Mouse (Mus musculus): Measurements from ENCODE around the gene Paf1. TPM values are rescaled to one million over a fixed set of nuclear protein-coding genes. Genes with fewer than 3 reads are reported as not detected.
A peak's percentile ranks its signal among the peaks of the same experiment; 100 is the strongest.
"Not testable (repeated sequence)": the region's sequence is repeated elsewhere in the genome, so short reads cannot be mapped to it uniquely, and the experiment has no call there.

Paf1 gene
- polyA plus RNA-seq, 1 experiment: 102 TPM

DNA sequence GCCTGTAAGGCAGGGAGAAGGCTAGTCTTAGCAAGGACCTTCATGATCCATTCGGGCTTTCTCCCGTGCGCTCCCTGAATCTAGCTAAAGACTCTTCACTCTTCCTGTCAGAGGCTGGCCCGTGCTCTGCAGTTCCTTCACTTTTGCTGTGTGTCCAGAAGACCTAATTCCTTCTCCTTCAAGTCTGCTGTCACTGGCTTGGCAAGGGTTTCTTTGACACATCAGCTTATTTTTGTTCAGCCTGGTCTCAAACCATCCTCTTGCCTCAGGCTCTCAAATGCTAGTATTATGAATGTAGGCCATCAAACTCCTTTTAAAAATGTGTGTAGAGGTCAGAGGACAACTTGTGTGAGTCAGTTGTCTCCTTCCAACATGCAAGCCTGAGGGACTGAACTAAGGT lies 9.1 kb upstream of the Paf1 start:
- Histone ChIP-seq H3K4me3 (ENCODE audit: insufficient read depth, low read length) (peak overlapping the region; percentile 18), H3K27ac (ENCODE audit: insufficient read depth, low read depth, low read length) (peak overlapping the region; percentile 99), H3K4me1 (ENCODE audit: control insufficient read depth, insufficient read depth, low read length) (peaks cover 41% of the 10 kb centered on the region)
- TF ChIP-seq CTCF (IDR thresholded peaks at IDR 0.05; ENCODE audit: low read depth, low read length): no peak

DNA sequence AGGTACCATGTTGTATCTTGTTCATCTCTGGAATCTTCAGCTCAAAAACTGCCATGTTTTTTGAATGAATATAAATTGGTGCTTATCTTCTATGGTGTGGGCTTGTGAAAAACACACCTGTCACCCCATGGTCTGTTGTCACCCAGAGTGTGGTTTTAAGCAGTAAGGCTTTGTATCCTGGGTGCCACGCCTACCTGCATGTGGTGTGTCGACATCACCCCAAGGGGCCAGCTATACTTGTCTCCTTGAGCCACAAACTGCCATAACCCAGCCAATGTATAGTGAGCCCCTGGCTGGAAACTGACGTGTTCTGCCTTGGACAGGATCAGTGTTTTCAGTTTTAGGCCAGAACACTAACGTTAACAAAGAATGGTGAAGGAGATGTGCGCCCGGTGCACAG lies 8.6 kb upstream of the Paf1 start:
- Histone ChIP-seq H3K27ac (ENCODE audit: insufficient read depth, low read depth, low read length) (peak overlapping the region; percentile 99), H3K4me1 (ENCODE audit: control insufficient read depth, insufficient read depth, low read length) (peaks cover 41% of the 10 kb centered on the region), H3K4me3 (ENCODE audit: insufficient read depth, low read length) (no peak overlapping the region)
- TF ChIP-seq CTCF (IDR thresholded peaks at IDR 0.05; ENCODE audit: low read depth, low read length) (no peak), POLR2A (IDR thresholded peaks at IDR 0.05; ENCODE audit: borderline replicate concordance, low read depth, low read length) (no peak)

DNA sequence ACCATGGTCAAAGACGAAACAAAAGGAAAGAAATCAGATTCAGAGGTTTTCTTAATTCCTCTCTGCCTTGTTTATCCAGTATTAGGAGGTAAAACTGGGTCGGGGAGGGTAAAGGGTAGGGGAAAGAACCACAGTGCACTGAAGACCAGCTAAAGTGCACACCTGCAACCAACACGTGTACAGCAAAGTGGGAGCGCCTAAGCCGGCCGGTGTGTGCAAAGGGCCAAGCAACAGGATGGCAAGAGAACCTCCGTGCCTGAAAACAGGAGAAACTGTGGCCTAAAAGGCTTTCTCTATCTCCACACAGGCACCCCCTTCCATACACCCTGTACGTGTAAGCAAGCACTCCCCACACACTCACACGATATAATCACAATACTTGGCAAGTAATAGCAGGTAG lies 7.6 kb upstream of the Paf1 start:
- peaks cover 42% of the 10 kb centered on the region for H3K4me1 ChIP-seq (ENCODE audit: control insufficient read depth, insufficient read depth, low read length)
- peak overlapping the region; percentile 99 for H3K27ac ChIP-seq (ENCODE audit: insufficient read depth, low read depth, low read length)
- no peak for TF ChIP-seq POLR2A (IDR thresholded peaks at IDR 0.05; ENCODE audit: borderline replicate concordance, low read depth, low read length)
- TF ChIP-seq CTCF (IDR thresholded peaks at IDR 0.05; ENCODE audit: low read depth, low read length): no peak
- no peak overlapping the region for H3K4me3 ChIP-seq (ENCODE audit: insufficient read depth, low read length)

DNA sequence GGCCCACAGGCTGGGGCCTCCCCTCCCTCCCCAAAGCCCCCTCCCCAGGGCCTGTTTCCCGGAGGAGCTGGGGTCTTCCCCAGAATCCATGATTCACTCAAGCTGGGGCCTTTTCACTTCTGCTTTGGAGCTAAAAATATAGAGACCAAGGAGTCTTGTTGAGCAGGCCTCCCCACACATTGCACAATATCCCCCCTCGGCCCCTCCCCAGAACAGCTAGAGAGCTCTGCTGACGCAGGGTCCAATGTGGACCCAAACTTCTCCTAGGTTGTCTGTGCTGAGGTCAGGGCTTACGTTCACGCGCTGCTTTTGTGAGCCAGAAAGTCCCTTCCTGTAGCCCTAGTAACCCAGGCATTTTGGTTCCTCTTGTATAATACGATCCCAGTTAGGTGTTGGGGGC lies 6.7 kb upstream of the Paf1 start:
- Histone ChIP-seq H3K27ac (ENCODE audit: insufficient read depth, low read depth, low read length) (peak overlapping the region; percentile 100), H3K4me3 (ENCODE audit: insufficient read depth, low read length) (peak overlapping the region; percentile 46), H3K4me1 (ENCODE audit: control insufficient read depth, insufficient read depth, low read length) (peaks cover 42% of the 10 kb centered on the region)
- no peak for TF ChIP-seq CTCF (IDR thresholded peaks at IDR 0.05; ENCODE audit: low read depth, low read length)

DNA sequence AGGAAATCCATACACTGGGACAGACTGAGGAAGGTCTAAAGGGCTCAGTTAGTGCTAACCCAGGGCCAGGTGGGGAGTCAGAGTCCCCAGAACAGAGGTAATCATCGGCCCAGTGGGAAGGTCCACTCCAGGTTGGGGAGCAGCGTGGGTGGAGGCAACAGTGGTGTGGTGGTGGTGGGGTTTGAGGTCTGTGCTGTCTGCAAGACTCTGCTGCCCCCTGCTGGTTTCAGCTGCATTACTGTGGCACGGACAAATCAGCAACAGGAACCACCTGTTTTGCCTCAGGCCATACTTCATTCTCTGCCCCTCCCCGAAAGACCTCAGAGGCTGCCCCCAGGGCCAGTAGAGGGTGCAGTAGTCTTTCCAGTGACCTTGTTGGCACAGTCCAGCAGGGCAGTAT lies 6.3 kb upstream of the Paf1 start:
- Histone ChIP-seq H3K27ac (ENCODE audit: insufficient read depth, low read depth, low read length) (peak overlapping the region; percentile 100), H3K4me3 (ENCODE audit: insufficient read depth, low read length) (peak overlapping the region; percentile 46), H3K4me1 (ENCODE audit: control insufficient read depth, insufficient read depth, low read length) (peaks cover 45% of the 10 kb centered on the region)
- TF ChIP-seq POLR2A (IDR thresholded peaks at IDR 0.05; ENCODE audit: borderline replicate concordance, low read depth, low read length) (no peak), CTCF (IDR thresholded peaks at IDR 0.05; ENCODE audit: low read depth, low read length) (peak; percentile 74)

DNA sequence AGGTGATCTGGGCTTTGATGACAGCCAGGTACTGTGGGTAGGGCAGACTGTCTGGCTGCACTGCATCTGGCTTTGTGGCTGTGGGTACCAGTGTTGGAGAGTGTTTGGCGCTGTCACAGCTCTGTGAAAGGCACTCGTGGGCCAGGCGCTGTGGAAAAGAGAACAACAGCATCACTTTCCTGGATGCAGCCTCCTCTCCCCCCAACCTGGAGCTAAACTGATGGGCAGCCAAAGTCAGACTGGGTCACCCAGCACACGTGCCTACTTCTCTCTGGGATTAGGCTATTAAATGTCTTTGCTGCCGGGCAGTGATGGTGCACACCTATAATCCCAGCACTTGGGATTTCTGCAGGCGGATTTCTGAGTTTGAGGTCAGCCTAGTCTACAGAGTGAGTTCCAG lies 5.9 kb upstream of the Paf1 start:
- not testable (repeated sequence) for H3K4me3 ChIP-seq (ENCODE audit: insufficient read depth, low read length); H3K27ac ChIP-seq (ENCODE audit: insufficient read depth, low read depth, low read length)
- peaks cover 43% of the 10 kb centered on the region for H3K4me1 ChIP-seq (ENCODE audit: control insufficient read depth, insufficient read depth, low read length)

DNA sequence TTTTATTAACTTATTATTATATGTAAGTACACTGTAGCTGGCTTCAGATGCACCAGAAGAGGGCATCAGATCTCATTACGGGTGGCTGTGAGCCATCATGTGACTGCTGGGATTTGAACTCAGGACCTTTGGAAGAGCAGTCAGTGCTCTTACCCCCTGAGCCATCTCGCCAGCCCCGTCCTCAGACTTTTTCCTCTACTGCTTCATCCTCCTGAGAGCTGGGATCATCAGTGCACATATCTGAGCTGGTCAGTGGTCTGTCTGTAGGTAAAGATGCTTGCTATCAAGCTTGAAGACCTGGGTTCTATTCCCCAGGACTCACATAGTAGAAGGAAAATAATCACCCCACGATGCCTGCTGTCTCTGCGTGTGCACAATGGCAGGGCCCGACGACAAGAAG lies 5.4 kb upstream of the Paf1 start:
- not testable (repeated sequence) for H3K27ac ChIP-seq (ENCODE audit: insufficient read depth, low read depth, low read length); H3K4me3 ChIP-seq (ENCODE audit: insufficient read depth, low read length)
- H3K4me1 ChIP-seq (ENCODE audit: control insufficient read depth, insufficient read depth, low read length): peaks cover 41% of the 10 kb centered on the region

DNA sequence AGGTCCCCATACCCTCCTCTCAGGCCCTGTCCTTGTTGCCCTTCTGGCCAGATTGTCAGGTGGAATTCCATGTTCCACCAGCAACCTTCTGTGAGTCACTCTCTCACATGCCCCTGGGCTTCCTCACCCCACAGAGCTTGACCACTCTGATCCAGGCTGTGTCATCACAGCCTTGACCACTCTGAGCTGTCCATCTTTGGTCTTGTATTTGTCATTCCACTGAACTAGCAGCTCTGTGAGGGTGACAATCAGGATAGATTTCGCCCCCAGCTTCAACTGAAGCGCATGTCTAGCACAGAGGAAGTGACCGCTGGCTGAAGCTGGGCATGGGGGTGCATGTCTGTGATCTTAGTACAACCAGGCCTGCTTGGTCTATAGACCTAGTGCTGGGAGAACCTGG lies 2.4 kb upstream of the Paf1 start:
- H3K27ac ChIP-seq (ENCODE audit: insufficient read depth, low read depth, low read length): 0 out of 2 replicates have a peak overlapping the region, but pooled peaks have one; percentile 0
- TF ChIP-seq POLR2A (IDR thresholded peaks at IDR 0.05; ENCODE audit: borderline replicate concordance, low read depth, low read length) (no peak), CTCF (IDR thresholded peaks at IDR 0.05; ENCODE audit: low read depth, low read length) (no peak)
- peaks cover 16% of the 10 kb centered on the region for H3K4me1 ChIP-seq (ENCODE audit: control insufficient read depth, insufficient read depth, low read length)

DNA sequence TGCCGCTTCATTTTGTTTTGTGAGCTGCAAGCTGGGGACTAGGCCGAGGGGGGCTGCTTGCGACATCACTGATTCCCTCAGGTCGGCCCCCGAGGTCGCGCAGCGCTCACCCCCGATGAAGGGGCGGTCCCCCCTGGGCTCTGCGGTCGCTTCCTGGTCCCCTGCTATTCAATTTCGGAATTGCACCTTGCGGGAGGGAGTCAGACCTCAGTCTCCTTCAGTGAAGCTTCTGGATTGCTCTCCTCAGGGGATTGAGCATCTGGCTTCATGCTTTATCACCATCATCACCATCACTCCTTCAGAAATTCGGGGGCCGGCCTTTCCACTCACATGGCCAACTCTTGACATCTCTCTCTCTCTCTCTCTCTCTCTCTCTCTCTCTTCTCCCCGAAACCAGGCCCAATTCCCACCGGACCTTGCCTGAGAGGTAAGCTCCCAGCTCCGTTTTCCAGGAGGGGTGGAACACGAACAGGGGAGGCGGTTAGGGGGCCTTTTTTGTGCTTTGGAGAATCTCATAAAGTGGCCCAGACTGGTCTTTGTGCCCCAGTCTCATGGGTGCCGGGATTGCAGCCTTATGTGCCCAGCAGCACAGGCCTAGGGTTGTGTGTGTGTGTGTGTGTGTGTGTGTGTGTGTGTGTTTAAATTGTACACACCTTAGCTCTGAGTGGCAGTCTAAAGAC lies 661 bp downstream of the Paf1 start:
- Histone ChIP-seq H3K4me1 (ENCODE audit: control insufficient read depth, insufficient read depth, low read length) (peaks cover 10% of the 10 kb centered on the region), H3K4me3 (ENCODE audit: insufficient read depth, low read length) (peak overlapping the region; percentile 83), H3K27ac (ENCODE audit: insufficient read depth, low read depth, low read length) (peak overlapping the region; percentile 50)
- TF ChIP-seq POLR2A (IDR thresholded peaks at IDR 0.05; ENCODE audit: borderline replicate concordance, low read depth, low read length) (no peak), CTCF (IDR thresholded peaks at IDR 0.05; ENCODE audit: low read depth, low read length) (no peak)

More for the DNA sequence above, 2.4 kb upstream of the Paf1 start:
- H3K4me3 ChIP-seq (ENCODE audit: insufficient read depth, low read length): no peak overlapping the region

DNA sequence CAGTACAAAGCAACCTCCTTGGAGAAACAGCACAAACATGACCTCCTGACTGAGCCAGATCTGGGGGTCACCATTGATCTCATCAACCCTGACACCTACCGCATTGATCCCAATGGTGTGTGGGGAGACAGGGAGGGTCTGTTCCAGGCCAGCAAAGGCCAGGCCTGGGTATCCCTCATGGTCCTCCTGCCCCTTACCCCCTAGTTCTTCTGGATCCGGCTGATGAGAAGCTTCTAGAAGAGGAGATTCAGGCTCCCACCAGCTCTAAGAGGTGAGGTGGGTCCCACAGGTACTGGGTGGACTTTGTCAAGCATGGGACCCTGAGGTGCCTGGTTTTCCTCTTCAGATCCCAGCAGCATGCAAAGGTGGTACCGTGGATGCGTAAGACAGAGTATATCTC lies 2.7 kb downstream of the Paf1 start:
- no peak overlapping the region for H3K27ac ChIP-seq (ENCODE audit: insufficient read depth, low read depth, low read length)
- peaks cover 7% of the 10 kb centered on the region for H3K4me1 ChIP-seq (ENCODE audit: control insufficient read depth, insufficient read depth, low read length)
- no peak for TF ChIP-seq POLR2A (IDR thresholded peaks at IDR 0.05; ENCODE audit: borderline replicate concordance, low read depth, low read length)
- TF ChIP-seq CTCF (IDR thresholded peaks at IDR 0.05; ENCODE audit: low read depth, low read length): no peak
- H3K4me3 ChIP-seq (ENCODE audit: insufficient read depth, low read length): no peak overlapping the region

DNA sequence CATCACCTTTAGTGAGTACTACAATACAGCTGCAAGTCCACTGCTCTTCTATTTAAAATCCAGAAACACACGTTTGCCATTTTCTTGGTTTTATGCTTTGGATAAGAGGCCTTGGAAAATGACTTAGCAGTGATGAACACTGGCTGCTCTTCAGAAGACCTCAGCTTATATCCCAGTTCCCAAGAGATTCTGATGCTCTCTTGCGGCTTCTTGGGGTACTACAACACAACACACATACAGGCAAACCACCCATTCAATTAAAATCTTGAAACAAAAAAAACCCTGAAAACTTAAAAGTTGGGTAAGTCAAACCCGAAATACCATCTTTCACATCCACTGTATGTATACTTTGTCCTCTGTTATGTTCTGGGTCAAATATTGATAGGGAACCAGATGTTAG lies 5.2 kb downstream of the Paf1 start:
- Histone ChIP-seq H3K4me3 (ENCODE audit: insufficient read depth, low read length) (no peak overlapping the region), H3K27ac (ENCODE audit: insufficient read depth, low read depth, low read length) (no peak overlapping the region), H3K4me1 (ENCODE audit: control insufficient read depth, insufficient read depth, low read length) (peaks cover 6% of the 10 kb centered on the region)
- TF ChIP-seq POLR2A (IDR thresholded peaks at IDR 0.05; ENCODE audit: borderline replicate concordance, low read depth, low read length) (no peak), CTCF (IDR thresholded peaks at IDR 0.05; ENCODE audit: low read depth, low read length) (no peak)

Data from bone marrow macrophage, adult 2 months (primary cell).